Mouse (Mus musculus): ENCODE measurements around the gene Bpifa2. TPM values are rescaled to one million over a fixed set of nuclear protein-coding genes. Genes with fewer than 3 reads are reported as not detected.
"Not testable (repeated sequence)": the region's sequence is repeated elsewhere in the genome, so short reads cannot be mapped to it uniquely, and the experiment has no call there.

Gene Bpifa2
- not detected in 2 replicates for polyA plus RNA-seq (2012; rRNA removed)

DNA sequence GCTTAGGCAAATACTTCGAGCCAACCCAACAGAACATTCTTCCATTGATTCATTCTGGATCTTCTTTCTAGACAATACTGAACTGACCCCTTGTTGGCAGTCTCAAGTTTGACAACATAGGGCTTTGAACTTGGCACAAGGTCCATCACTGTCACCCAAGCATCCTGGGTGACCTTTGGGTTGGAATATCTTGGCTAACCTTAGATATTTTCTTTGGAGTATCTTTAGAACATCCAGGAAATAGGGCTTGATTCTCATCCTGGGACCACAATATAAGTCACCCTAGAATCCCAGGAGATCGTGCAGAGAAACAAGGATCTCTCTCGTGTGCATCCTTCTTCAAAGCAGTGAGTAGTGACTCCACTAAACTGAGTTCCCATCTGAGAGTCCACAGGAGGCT, at the start of gene Bpifa2:
Gene Bpifa2, plus strand, starts transcription at position 301 of the 400 bp plus-strand sequence.
- no peak for DNase-seq (ENCODE audit: low spot score)

DNA sequence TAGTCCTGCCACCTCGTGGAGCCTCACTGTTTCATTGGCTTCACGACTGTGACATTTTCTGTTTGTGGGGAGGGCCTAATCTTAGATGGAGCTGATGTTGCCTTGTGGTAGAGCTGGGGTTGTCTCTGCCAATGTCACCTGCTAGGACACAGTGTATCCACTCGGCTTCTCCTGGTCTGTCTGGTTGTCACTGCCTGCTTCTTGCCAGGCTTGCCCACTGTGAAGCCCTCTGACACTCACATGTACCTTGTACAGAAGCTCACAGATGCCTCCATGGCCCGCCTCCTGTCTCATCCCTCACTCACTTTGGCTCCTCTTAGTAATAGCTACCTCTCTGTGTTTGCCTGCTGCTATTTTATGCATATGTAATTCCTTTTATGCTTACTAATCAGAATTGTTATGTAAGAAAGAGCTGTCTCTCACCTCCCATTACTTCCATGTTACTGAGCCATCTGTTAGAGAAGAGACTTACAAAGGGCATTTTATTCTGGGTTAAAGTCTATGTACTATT, 45.2 kb upstream of the Bpifa2 start:
- no peak for DNase-seq (ENCODE audit: low spot score)

DNA sequence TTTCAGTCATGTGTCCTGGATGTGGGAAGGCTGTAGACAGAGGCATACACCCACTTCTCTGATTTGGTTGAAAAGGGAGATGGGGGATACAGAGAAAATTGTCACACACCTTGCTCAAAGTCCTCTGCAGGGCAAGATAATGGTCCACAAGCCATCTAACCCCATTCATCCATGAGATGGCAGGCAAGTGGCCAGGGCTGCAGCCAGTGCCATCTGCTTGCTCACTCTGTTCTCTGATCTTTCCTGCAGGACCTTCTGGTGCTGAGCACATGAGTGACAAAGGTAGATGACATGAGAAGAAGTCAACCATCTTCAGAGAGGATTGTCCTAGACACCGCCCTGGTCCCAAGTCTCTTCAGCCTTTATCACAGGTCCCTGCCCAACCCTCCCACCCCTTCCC, 44.7 kb upstream of the Bpifa2 start:
- no peak for DNase-seq (ENCODE audit: low spot score)

DNA sequence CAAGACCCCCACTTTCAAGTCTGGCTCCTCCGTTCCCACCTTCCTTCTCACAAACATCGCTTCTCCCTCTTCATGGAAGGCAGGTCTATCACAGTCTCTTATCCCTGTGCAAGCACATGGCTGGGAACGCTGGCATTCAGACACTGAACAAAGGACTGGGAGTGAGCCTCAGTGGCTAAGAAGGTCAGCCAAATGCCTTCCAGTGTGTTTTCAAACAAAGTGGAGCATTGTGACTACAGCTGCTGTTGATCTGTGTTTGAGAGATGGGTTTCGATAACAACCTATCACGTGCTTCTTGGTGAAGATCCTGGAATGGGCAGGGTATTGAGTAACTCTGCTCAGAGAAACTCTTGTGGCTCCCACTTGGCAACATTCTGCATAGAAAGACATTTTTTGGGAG, 37.8 kb upstream of the Bpifa2 start:
- DNase-seq (ENCODE audit: low spot score), result no peak

DNA sequence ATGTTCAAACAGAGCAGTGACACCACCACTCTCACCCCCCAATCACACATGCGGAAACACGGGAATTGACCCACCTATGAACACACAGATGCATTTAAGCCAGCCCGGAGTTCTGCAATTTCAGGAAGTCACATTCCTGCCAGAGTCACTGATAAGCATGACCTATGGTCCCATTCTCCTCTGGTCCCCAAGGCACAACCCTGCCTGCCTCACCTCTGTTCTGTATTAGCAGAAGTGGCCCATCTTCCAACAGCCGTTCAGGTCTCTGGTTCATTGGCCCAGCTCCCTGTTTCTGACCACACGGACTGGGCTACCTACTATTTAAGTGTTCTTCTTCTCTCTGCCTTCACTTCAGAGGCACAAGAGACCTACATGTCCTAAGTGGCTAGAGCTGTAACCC, 33.5 kb upstream of the Bpifa2 start, which contains the start of gene Bpifa6:
Gene Bpifa6, plus strand, starts transcription at position 364 of the 400 bp plus-strand sequence.
- DNase-seq (ENCODE audit: low spot score), result no peak

GRCm38 (mm10) chr2:153995770-153996169, 12.3 kb upstream of the Bpifa2 start:
- peak; percentile 39 for DNase-seq (ENCODE audit: low spot score)

GRCm38 (mm10) chr2:154000501-154000900, 7.6 kb upstream of the Bpifa2 start:
- DNase-seq (ENCODE audit: low spot score), result no peak

DNA sequence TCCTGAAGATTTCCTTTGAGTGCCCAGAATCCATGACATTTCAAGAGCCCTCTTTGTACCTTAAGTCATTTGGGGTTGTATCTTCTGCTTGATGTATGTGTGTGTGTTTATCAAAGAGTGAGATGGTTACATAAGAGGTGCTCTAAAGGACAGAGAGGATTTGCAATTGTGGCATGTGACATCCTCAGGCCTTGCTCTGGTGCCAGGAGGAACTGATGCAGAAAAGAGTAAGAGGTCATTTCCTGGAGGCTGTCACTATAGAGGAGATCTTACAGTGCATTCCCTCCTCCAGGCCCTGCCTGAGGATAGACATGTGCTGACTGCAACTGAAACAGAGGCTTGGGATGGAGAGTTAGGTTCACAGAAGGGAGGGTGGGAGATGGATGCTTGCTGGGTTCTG, 7.0 kb upstream of the Bpifa2 start:
- no peak for DNase-seq (ENCODE audit: low spot score)

DNA sequence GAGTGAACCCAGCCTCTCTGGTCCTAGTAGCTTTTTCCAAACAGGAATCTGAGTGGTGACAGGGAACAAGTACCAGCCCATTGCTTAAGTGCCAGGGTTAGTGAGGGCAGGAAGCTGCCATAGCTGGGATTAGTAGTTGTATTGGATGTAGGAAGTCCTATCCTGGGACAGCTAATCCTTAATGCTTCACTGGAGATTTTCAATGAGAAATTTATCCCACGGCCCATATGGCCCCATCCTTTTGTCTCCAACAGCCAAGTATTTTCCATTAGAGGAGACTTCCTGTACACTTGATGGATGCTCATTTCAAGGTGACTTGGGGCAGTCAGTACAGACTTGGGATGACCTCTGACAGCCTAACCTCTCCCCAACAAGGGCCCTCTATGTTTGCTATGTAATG, 3.6 kb upstream of the Bpifa2 start:
- DNase-seq (ENCODE audit: low spot score), result no peak

DNA sequence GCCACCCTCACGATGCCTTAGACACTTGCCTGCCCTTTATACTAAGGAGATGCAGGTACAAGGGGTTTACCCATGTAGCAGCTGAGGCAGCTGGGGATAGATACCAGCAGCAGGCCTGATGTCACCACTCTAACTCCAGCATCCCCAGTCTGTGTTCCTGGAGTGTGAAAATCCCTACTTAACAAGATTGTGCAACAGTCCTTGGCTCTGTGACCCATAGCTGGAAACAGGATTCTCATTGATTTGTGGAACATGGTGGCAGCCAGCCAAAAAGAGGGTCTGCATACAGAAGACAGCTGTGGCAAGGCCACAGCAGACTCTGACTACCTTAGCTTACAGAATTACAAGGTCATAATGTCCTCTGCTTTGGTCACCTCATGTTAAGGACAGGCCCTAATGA, 3.0 kb upstream of the Bpifa2 start:
- no peak for DNase-seq (ENCODE audit: low spot score)

- no peak for DNase-seq (ENCODE audit: low spot score)
Measured at GRCm38 (mm10) chr2:154005734-154006133, 2.3 kb upstream of the Bpifa2 start.

DNA sequence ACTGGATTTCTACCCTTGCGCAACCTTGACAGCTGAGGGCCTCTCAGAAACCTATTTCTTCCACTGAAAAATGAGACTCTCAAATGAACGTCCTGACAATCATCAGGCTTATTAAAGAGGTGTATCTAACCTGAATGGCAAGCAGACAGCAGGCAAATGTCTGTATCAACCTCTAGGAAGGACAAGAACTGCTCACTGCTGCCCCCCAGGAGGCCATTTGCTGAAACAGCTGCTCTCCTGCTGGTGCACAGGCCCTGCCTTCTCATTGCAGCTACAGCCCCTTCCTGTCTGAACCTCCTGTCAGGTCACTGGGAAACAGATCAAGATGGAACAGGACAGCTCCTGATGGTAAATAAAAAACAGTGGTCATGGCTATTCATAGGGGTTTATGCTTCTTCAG, 1.7 kb upstream of the Bpifa2 start:
- DNase-seq (ENCODE audit: low spot score), result no peak

GRCm38 (mm10) chr2:154007381-154007780, 684 bp upstream of the Bpifa2 start:
- no peak for DNase-seq (ENCODE audit: low spot score)

- no peak for DNase-seq (ENCODE audit: low spot score)
Measured at GRCm38 (mm10) chr2:154017990-154018389, 9.9 kb downstream of the Bpifa2 start.

- not testable (repeated sequence) for DNase-seq (ENCODE audit: low spot score)
Measured at GRCm38 (mm10) chr2:154024676-154025075, 16.6 kb downstream of the Bpifa2 start.

GRCm38 (mm10) chr2:154038932-154039331, 30.9 kb downstream of the Bpifa2 start:
- no peak for DNase-seq (ENCODE audit: low spot score)

DNA sequence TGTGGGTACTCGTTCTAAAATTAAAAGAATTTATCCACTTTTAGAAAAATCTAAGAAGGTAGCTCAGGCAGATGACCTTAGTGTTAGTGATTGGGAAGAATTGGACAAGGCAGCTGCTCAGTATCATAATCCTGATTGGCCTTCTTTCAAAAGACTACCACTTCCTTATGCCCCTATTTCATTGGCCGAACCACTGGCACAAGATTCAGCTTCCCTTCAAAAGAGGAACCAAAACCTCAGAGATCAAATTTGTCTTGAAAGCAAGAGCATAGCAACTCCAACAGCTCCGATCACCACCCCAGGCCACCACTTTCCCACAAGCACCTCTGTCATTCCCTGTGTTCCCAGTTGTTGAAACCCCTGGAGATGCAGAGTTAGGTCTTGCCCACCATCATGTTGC, 36.7 kb downstream of the Bpifa2 start:
- no peak for DNase-seq (ENCODE audit: low spot score)

DNA sequence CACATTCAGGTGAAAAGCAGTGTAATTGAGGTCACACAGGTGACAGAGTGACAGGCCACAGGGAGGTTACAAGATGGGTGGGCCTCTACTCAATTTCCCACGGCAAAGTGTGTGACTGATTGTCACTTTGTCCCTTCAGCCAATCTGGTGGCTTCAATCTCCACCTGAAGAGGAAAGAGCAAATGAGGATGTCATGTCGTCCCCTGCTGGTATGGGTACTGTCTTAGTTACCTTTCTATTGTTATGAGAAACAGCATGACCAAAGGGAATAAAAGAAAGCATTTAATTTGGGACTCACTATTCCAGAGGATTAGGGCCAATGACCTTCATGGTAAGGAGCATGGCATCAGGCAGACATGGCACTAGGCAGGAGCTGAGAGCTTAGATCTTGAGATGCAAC, 50.6 kb downstream of the Bpifa2 start:
- no peak for DNase-seq (ENCODE audit: low spot score)

Other genes with a start within 250 kb of the Bpifa2 start
- gene Efcab8, start 228.3 kb upstream of the Bpifa2 start, polyA plus RNA-seq (2012; rRNA removed), result 0.29 and 0.37 TPM in 2 replicates
- not detected in 2 replicates for gene Sun5, start 137.2 kb upstream of the Bpifa2 start, polyA plus RNA-seq (2012; rRNA removed)
- not detected in 2 replicates for gene Bpifb2, start 133.2 kb upstream of the Bpifa2 start, polyA plus RNA-seq (2012; rRNA removed)
- 0.07 TPM in 1 of 2 replicates, not detected in the other for gene Bpifb6, start 107.9 kb upstream of the Bpifa2 start, polyA plus RNA-seq (2012; rRNA removed)
- not detected in 2 replicates for gene Bpifb3, start 90.0 kb upstream of the Bpifa2 start, polyA plus RNA-seq (2012; rRNA removed)
- not detected in 2 replicates for gene Bpifb4, start 70.1 kb upstream of the Bpifa2 start, polyA plus RNA-seq (2012; rRNA removed)
- 0.11 TPM in 1 of 2 replicates, not detected in the other for gene Bpifa6, start 33.3 kb upstream of the Bpifa2 start, polyA plus RNA-seq (2012; rRNA removed)
- gene Bpifa3, start 122.1 kb downstream of the Bpifa2 start, polyA plus RNA-seq (2012; rRNA removed), result not detected in 2 replicates
- gene Bpifa1, start 134.6 kb downstream of the Bpifa2 start, polyA plus RNA-seq (2012; rRNA removed), result not detected in 2 replicates
- not detected in 2 replicates for gene Bpifa5, start 154.3 kb downstream of the Bpifa2 start, polyA plus RNA-seq (2012; rRNA removed)
- gene Bpifb1, start 182.6 kb downstream of the Bpifa2 start, polyA plus RNA-seq (2012; rRNA removed), result not detected in 2 replicates
- 0.27 and 0.37 TPM in 2 replicates for gene Bpifb5, start 215.5 kb downstream of the Bpifa2 start, polyA plus RNA-seq (2012; rRNA removed)
- gene Bpifb9a, start 249.6 kb downstream of the Bpifa2 start, polyA plus RNA-seq (2012; rRNA removed), result not detected in 2 replicates